Mouse (Mus musculus): ENCODE measurements around the gene Gm15517.
A peak's percentile ranks its signal among the peaks of the same experiment; 100 is the strongest.
"Not testable (repeated sequence)": the region's sequence is repeated elsewhere in the genome, so short reads cannot be mapped to it uniquely, and the experiment has no call there.

Gm15517 gene

GRCm38 (mm10) chr7:44261147-44261546, at the start of gene Gm15517:
Gene Gm15517, plus strand, starts transcription at chr7:44261447.
- no peak for DNase-seq (ENCODE audit: low spot score in 2 of 2)

- DNase-seq (ENCODE audit: low spot score in 2 of 2), result no peak
Observed at GRCm38 (mm10) chr7:44215645-44216044, 45.6 kb upstream of the Gm15517 start, which contains the start of gene Klk1b5. Gene Klk1b5, plus strand, starts transcription at chr7:44215945.

GRCm38 (mm10) chr7:44221601-44222000, 39.6 kb upstream of the Gm15517 start:
- DNase-seq (ENCODE audit: low spot score in 2 of 2), result not testable (repeated sequence)

GRCm38 (mm10) chr7:44222335-44222734, 38.9 kb upstream of the Gm15517 start:
- not testable (repeated sequence) for DNase-seq (ENCODE audit: low spot score in 2 of 2)

GRCm38 (mm10) chr7:44225076-44225475, 36.2 kb upstream of the Gm15517 start, which contains the start of gene Klk1:
Gene Klk1, plus strand, starts transcription at chr7:44225360.
- DNase-seq (ENCODE audit: low spot score in 2 of 2), result no peak

- no peak for DNase-seq (ENCODE audit: low spot score in 2 of 2)
Observed at GRCm38 (mm10) chr7:44235909-44236308, 25.3 kb upstream of the Gm15517 start, which contains the start of gene Gm36864. Gene Gm36864, plus strand, starts transcription at chr7:44236177.

- no peak for DNase-seq (ENCODE audit: low spot score in 2 of 2)
Observed at GRCm38 (mm10) chr7:44239913-44240312, 21.3 kb upstream of the Gm15517 start.

GRCm38 (mm10) chr7:44240712-44241111, 20.5 kb upstream of the Gm15517 start:
- DNase-seq (ENCODE audit: low spot score in 2 of 2), result no peak

- DNase-seq (ENCODE audit: low spot score in 2 of 2), result no peak
Observed at GRCm38 (mm10) chr7:44241163-44241562, 20.1 kb upstream of the Gm15517 start.

- no peak for DNase-seq (ENCODE audit: low spot score in 2 of 2)
Observed at GRCm38 (mm10) chr7:44244080-44244479, 17.2 kb upstream of the Gm15517 start.

- DNase-seq (ENCODE audit: low spot score in 2 of 2), result peak; percentile 84 to 93
Observed at GRCm38 (mm10) chr7:44246055-44246983, 14.9 kb upstream of the Gm15517 start, which contains the start of the genes 1700028J19Rik and 2410002F23Rik. Gene 1700028J19Rik, minus strand, starts transcription at chr7:44246695. Gene 2410002F23Rik, plus strand, starts transcription at chr7:44246722.

- no peak for DNase-seq (ENCODE audit: low spot score in 2 of 2)
Observed at GRCm38 (mm10) chr7:44246984-44247470, 14.2 kb upstream of the Gm15517 start.

GRCm38 (mm10) chr7:44247971-44248370, 13.3 kb upstream of the Gm15517 start:
- DNase-seq (ENCODE audit: low spot score in 2 of 2), result no peak

GRCm38 (mm10) chr7:44249248-44249647, 12.0 kb upstream of the Gm15517 start:
- no peak for DNase-seq (ENCODE audit: low spot score in 2 of 2)

- DNase-seq (ENCODE audit: low spot score in 2 of 2), result not testable (repeated sequence)
Observed at GRCm38 (mm10) chr7:44250732-44251275, 10.4 kb upstream of the Gm15517 start.

- no peak for DNase-seq (ENCODE audit: low spot score in 2 of 2)
Observed at GRCm38 (mm10) chr7:44253023-44253616, 8.1 kb upstream of the Gm15517 start.

- DNase-seq (ENCODE audit: low spot score in 2 of 2), result no peak
Observed at GRCm38 (mm10) chr7:44254930-44255329, 6.3 kb upstream of the Gm15517 start.

GRCm38 (mm10) chr7:44257278-44257677, 4.0 kb upstream of the Gm15517 start, which contains the start of gene Acp4:
Gene Acp4, minus strand, starts transcription at chr7:44257378.
- no peak for DNase-seq (ENCODE audit: low spot score in 2 of 2)

GRCm38 (mm10) chr7:44260410-44260809, 837 bp upstream of the Gm15517 start:
- DNase-seq (ENCODE audit: low spot score in 2 of 2), result no peak

GRCm38 (mm10) chr7:44262791-44263643, 1.8 kb downstream of the Gm15517 start:
- peak; percentile 97 to 99 for DNase-seq (ENCODE audit: low spot score in 2 of 2)

- no peak for DNase-seq (ENCODE audit: low spot score in 2 of 2)
Observed at GRCm38 (mm10) chr7:44268117-44268516, 6.9 kb downstream of the Gm15517 start.

Data from cerebellum, postnatal 4 days (tissue).